In the genomic region with DNA sequence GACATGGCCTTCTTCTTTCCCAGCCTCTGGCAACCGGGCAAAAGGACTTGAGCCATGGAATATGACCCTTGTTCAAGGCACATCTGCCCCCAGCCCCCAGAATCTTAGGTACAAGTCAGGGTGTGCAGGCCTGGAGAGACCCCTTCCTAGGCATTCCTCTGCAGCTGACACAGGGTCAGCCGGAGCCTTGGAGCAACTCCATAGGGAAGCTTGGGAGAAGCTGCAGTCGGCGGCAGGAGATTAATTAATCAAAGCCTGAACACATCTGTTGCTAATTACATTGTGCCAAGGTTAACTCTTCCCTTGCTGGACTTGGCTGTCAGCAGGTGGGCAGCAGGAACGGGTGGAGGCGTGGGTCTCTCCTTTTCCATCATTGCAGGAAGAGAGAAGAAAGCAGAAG, we compare ENCODE assay signal across 12 mouse cellular contexts. TPM values are rescaled to one million over a fixed set of nuclear protein-coding genes. Genes with fewer than 3 reads are reported as not detected.
DNase-seq lines count a peak whose midpoint lies in the region; ATAC-seq and TF ChIP-seq lines count a peak whose summit lies in the region.
"Had no signal": no experiment of that assay in that cellular context is flagged by ENCODE, and none has a peak within 500 bp of the region (broad histone marks: within the 10 kb centered on the region; RNA-seq: fewer than 3 reads in every experiment).

No protein-coding gene starts in this region.

- peaks cover 53% of the 10 kb centered on the region for H3K27me3 ChIP-seq in kidney, embryonic 15.5 days
- H3K27me3 ChIP-seq in hindbrain, postnatal 0 days (ENCODE audit: insufficient read depth, low read length) = no peaks in the 10 kb centered on the region
- H3K27me3 ChIP-seq: CH12.LX; hindbrain, embryonic 15.5 days had no signal

- WGBS in kidney, embryonic 15.5 days = 28% methylated on average over 6 of the region's 6 CpGs
- 25% methylated on average over 6 of the region's 6 CpGs for WGBS in hindbrain, postnatal 0 days

- H3K27ac ChIP-seq in kidney, embryonic 15.5 days = peak overlapping the region; percentile 66
- H3K27ac ChIP-seq in hindbrain, postnatal 0 days = no peak overlapping the region
- H3K27ac ChIP-seq: hindbrain, embryonic 15.5 days had no signal

- ATAC-seq in kidney, embryonic 15.5 days (replicated peaks; ENCODE audit: low FRiP score) = no peak
- no peak for ATAC-seq in hindbrain, postnatal 0 days

- no peak for DNase-seq in kidney, adult 9 months
- DNase-seq in brain, embryonic 14.5 days (ENCODE audit: low read depth) = peak; percentile 45
- DNase-seq in embryo, embryonic 9.5 days (ENCODE audit: extremely low spot score) = peak; percentile 54
- DNase-seq in hindbrain, postnatal 0 days (ENCODE audit: low spot score) = peak; percentile 37
- no peak for DNase-seq in ovary, postnatal 10 days (ENCODE audit: low spot score)
- DNase-seq in adrenal gland, adult 8-10 months = no peak
- DNase-seq: cerebellum, adult 9-10 months; kidney, postnatal 25 days had no signal

- H3K36me3 ChIP-seq in kidney, embryonic 15.5 days = peaks cover 34% of the 10 kb centered on the region
- no peaks in the 10 kb centered on the region for H3K36me3 ChIP-seq in hindbrain, postnatal 0 days (ENCODE audit: insufficient read depth, low read length)
- H3K36me3 ChIP-seq: hindbrain, embryonic 15.5 days had no signal

- H3K4me3 ChIP-seq in kidney, embryonic 15.5 days (replicated peaks) = no peak overlapping the region
- H3K4me3 ChIP-seq in hindbrain, postnatal 0 days (ENCODE audit: low read length) = no peak overlapping the region
- H3K4me3 ChIP-seq: erythroblast, embryonic 14.5 days; hindbrain, embryonic 15.5 days had no signal

- no peak for TF ChIP-seq POLR2A in brain, embryonic 14.5 days (IDR thresholded peaks at IDR 0.05; ENCODE audit: borderline replicate concordance, extremely low read depth, insufficient read depth, insufficient read length, poor library complexity, severe bottlenecking)

- no peak overlapping the region for H3K9ac ChIP-seq in kidney, embryonic 15.5 days
- no peak overlapping the region for H3K9ac ChIP-seq in hindbrain, postnatal 0 days (replicated peaks; ENCODE audit: low read length)
- H3K9ac ChIP-seq: hindbrain, embryonic 15.5 days had no signal

- H3K9me3 ChIP-seq in kidney, embryonic 15.5 days (replicated peaks) = no peaks in the 10 kb centered on the region
- H3K9me3 ChIP-seq in hindbrain, postnatal 0 days (ENCODE audit: low read length) = no peaks in the 10 kb centered on the region
- H3K9me3 ChIP-seq: hindbrain, embryonic 15.5 days had no signal

- TF ChIP-seq CTCF in brain, embryonic 14.5 days (IDR thresholded peaks at IDR 0.05; ENCODE audit: borderline replicate concordance, extremely low read depth, insufficient read depth, insufficient read length) = no peak
- no peak for TF ChIP-seq CTCF in hindbrain, postnatal 0 days (IDR thresholded peaks at IDR 0.05; ENCODE audit: low read depth)

- peaks cover 54% of the 10 kb centered on the region for H3K4me1 ChIP-seq in kidney, embryonic 15.5 days
- H3K4me1 ChIP-seq in hindbrain, postnatal 0 days (ENCODE audit: insufficient read depth, low read length) = 0 out of 2 replicates have a peak, but pooled peaks cover 8% of the 10 kb centered on the region

- no peak overlapping the region for H3K4me2 ChIP-seq in kidney, embryonic 15.5 days
- no peak overlapping the region for H3K4me2 ChIP-seq in hindbrain, postnatal 0 days (ENCODE audit: low read depth, low read length)
- H3K4me2 ChIP-seq: hindbrain, embryonic 15.5 days had no signal

RNA-seq across cellular contexts. Expression of a gene that starts 20.0 kb away (rescaled TPM):
- polyA plus RNA-seq in kidney, embryonic 15.5 days (2015; fragmentation: Nextera tagmentation; extraction: Ambion mirVana) = 7.7 and 12.6 TPM in 2 replicates
- 35.8 and 37.8 TPM in 2 replicates for polyA plus RNA-seq in brain, embryonic 14.5 days (2012; rRNA removed)
- 14.7 and 38.7 TPM in 2 replicates for total RNA-seq in hindbrain, postnatal 0 days (2014; rRNA removed)
- polyA plus RNA-seq in hindbrain, postnatal 0 days (2015; fragmentation: Nextera tagmentation; extraction: Ambion mirVana) = 2.6 TPM in 2 replicates
- total RNA-seq in adrenal gland, adult 8-10 months (2022) = 1 to 10 TPM; 1.2 to 3.3 (median 1.6) TPM

Comparison
In these comparisons a context has a peak if more than half of its experiments do, and no peak if none do; other contexts are left out.
1. DNase-seq: peak in brain, embryonic 14.5 days (single experiment), embryo, embryonic 9.5 days (single experiment) and hindbrain, postnatal 0 days (single experiment); none in kidney, adult 9 months (single experiment), ovary, postnatal 10 days (single experiment) and adrenal gland, adult 8-10 months (single experiment).